Mouse (Mus musculus) regulatory T cell (primary cell): ENCODE measurements around the gene H2afz.

Experiments
- in situ Hi-C: fragments of 300-600 bp; cut with MboI, MseI; formaldehyde crosslinking; loops from one replicate; pipeline ENCODE4 v1.15.1; 2025; ENCODE audit warnings: high pct_unique_total_duplicates

Gene H2afz

DNA sequence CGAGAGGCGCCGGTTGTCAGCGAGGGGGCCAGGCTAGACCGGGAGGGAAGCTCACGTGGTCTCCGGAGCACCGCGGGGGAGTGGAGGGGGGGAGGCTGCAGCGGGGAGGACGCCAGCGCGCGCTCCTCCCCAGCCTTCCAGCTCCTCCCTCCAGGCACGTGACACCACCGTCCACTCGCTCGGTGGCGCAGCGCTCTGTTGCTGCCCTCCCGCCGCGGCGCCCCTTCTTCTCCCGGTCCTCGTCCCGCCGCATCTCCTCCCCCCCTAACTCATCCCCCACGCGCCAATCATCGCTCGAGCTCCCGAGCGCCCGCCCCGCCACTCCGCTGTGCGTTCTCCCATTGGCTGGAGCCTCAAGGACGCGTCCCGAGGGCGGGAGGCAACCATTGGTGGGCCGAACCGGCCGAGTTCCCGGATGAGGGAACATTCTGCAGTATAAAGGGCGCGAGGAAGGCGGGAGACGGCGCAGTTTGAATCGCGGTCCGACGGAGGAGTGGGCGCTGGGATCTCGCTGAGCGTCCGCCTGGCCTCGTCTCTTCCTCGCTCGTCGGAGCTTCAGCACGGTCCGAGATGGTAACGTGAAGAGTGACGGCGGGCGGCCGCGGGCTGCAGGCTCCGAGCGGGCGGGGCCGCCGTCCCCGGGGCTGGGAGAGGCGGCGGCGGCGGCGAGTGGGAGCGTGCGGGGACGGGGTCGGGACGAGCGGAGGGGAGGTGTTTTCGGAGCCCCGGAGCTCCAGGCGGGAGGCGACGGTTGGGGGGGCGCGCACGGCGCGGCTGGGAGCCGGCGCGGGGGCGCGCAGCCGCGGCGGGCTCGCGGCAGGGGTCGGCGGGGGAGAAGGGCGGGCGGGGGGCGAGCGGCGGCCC is at the start of gene H2afz:
TSS of gene H2afz (plus strand) at position 364 of the 864 bp plus-strand sequence.
- in situ Hi-C loops = loop anchor here (5.0 to 10.0 kb wide), 2 partner anchors 578 to 660 kb away; partner anchors contain the start of genes Adh5 and Eif4e

- in situ Hi-C loops = no loop called here
Measured at GRCm38 (mm10) chr3:137818713-137819112, 45.6 kb upstream of the H2afz start.

GRCm38 (mm10) chr3:137820688-137821467 is 43.4 kb upstream of the H2afz start:
- in situ Hi-C loops = no loop called here

GRCm38 (mm10) chr3:137823317-137823716 is 41.0 kb upstream of the H2afz start:
- in situ Hi-C loops = no loop called here

GRCm38 (mm10) chr3:137827678-137828077 is 36.6 kb upstream of the H2afz start:
- in situ Hi-C loops = no loop called here

- in situ Hi-C loops = no loop called here
Measured at GRCm38 (mm10) chr3:137831156-137831555, 33.1 kb upstream of the H2afz start.

DNA sequence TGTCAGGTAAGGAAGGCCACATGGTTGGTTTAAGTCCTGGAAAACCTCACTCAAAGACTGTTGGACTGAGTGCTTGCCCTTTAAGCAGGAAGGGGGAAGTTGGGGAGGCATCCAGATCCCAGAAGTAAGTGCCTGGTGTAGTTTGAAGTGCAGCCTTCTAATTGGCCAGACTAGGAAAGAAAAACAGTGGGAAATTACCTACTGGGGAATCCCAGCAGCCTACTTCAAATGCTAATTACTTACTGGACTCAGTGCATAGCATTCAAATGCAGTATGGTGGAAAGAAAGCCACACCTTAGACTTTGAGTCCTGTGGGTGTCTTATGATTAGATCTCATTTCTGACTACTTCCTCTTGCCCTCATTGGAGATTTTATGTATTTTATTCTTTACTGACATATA is 31.2 kb upstream of the H2afz start:
- in situ Hi-C loops = no loop called here

- in situ Hi-C loops = no loop called here
Measured at GRCm38 (mm10) chr3:137833698-137834097, 30.6 kb upstream of the H2afz start.

GRCm38 (mm10) chr3:137836543-137836942 is 27.7 kb upstream of the H2afz start:
- in situ Hi-C loops = no loop called here

DNA sequence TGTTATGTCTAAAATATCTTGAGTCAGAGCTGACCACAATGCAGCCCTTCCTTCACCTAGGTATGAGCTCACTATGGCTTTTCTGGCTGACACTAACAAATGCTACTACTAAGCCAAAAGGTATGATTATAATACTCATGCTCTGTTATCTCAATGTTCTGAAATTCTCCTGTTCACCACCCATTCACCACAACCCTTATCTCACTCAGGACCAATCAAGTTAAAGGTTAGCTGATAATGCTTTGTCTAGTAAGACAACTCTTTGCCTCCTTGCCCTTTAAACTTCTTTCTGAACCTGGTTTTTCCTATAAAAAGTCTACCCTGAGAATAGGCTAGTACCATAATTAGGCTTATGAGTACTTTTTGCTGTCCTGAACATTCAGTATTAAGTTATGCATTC is 26.1 kb upstream of the H2afz start:
- in situ Hi-C loops = no loop called here

DNA sequence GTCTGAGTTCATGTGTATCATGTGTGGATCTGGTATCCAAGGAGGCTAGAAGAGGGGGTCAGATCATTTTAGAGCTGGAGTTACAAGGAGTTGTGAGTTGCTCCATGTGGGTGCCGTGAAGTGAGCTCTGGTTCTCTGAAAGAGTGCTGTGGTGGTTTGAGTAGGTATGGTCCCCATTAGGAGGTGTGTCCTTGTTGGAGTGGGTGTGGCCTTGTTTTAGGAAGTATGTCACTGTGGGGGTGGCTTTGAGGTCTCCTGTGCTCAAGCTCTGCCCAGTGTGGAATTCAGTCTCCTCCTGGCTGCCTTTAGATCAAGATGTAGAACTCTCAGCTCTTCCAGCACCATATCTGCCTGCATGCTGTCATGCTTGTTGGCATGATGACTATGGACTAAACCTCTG is 21.3 kb upstream of the H2afz start:
- in situ Hi-C loops = no loop called here

DNA sequence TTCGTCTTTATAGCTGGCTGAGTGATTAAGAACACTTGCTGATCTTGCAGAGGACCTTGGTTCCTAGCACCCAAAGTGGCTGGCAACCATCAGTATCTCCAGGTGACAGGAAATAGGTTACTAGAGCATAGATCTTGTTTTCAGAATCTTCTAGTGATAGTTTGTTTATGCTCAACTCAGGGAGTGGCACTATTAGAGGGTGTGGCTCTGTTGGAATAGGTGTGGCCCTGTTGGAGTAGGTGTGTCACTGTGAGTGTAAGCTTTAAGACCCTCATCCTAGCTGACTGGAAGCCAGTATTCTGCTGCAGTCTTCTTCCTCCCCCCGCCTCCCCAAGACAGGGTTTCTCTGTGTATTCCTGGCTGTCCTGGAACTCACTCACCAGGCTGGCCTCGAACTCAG is 20.0 kb upstream of the H2afz start:
- in situ Hi-C loops = no loop called here

GRCm38 (mm10) chr3:137846552-137846951 is 17.7 kb upstream of the H2afz start:
- in situ Hi-C loops = no loop called here

- in situ Hi-C loops = no loop called here
Measured at GRCm38 (mm10) chr3:137848354-137848753, 15.9 kb upstream of the H2afz start.

DNA sequence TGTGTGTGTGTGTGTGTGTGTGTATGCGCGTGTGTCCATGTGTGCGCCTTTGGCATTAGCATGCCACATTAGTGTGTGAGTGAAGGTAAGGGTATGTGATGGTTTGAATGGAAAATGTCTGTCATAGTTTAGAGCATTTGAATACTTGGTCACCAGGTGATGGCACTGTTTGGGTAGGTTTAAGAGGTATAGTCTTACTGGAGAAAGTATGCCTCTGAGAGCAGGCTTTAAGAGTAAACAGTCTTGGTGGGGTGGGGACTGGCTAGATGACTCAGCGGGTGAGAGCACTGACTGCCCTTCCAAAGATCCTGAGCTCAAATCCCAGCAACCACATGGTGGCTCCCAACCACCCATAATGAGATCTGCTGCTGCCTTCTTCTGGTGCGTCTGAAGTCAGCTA is 14.6 kb upstream of the H2afz start:
- in situ Hi-C loops = loop anchor here (10.0 kb wide), 1 partner anchor 1045 kb away; no protein-coding TSS in a partner anchor

DNA sequence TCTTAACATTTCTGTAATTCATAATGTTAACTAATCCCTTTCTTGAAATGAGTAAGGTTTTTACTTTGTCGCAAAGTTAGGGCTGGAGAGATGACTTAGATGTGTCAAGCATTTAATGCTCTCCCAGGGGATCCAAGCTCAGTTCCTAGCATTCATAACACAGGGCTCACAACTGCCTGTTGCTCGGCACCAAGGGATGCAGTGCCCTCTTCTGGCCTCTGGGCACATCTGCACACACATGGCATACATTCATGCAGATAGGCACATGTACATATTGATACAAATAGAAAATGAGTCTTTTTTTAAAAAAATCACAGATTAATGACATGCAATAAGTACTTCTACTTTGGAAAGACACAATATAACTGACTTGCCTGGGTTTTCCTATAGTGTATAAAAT is 13.1 kb upstream of the H2afz start:
- in situ Hi-C loops = loop anchor here (10.0 kb wide), 1 partner anchor 1044 kb away; no protein-coding TSS in a partner anchor

GRCm38 (mm10) chr3:137853011-137853410 is 11.3 kb upstream of the H2afz start:
- in situ Hi-C loops = loop anchor here (10.0 kb wide), 1 partner anchor 1042 kb away; no protein-coding TSS in a partner anchor

GRCm38 (mm10) chr3:137855328-137855727 is 9.0 kb upstream of the H2afz start:
- in situ Hi-C loops = loop anchor here (10.0 kb wide), 1 partner anchor 1039 kb away; no protein-coding TSS in a partner anchor

DNA sequence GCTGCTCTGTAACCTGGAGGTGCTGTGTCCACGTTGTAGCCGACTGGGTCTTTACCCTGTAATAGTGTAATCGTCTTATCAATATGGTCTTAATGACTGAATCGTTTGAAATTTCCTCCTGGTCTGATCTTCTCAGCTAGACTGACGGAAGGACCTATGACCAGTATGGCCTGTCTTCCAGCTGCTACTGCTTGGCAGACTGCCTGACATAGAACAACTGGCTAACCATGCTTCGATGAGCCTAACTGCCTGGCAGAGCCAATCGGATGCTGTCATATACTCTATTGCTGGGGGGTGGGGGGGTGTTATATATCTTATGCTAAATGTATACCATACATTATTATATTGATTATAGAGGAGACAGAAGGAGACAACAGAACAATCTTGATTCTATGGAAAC is 8.2 kb upstream of the H2afz start:
- in situ Hi-C loops = loop anchor here (10.0 kb wide), 1 partner anchor 1039 kb away; no protein-coding TSS in a partner anchor

- in situ Hi-C loops = loop anchor here (5.0 to 10.0 kb wide), 2 partner anchors 582 to 664 kb away; partner anchors contain the start of genes Adh5 and Eif4e
Measured at GRCm38 (mm10) chr3:137860394-137861170, 3.7 kb upstream of the H2afz start.

GRCm38 (mm10) chr3:137861436-137861835 is 2.9 kb upstream of the H2afz start:
- in situ Hi-C loops = loop anchor here (5.0 to 10.0 kb wide), 2 partner anchors 581 to 663 kb away; partner anchors contain the start of genes Adh5 and Eif4e
